Mouse (Mus musculus) spleen, postnatal 10 days (tissue): ENCODE measurements around the gene Tmod4.

Experiments
- DNase-seq, 2 experiments: peaks; one replicate each; pipeline ENCODE4 v3.0.0; 2021 to 2022; ENCODE audit warnings: low spot score in 2 of 2

Gene Tmod4

GRCm38 (mm10) chr3:95173256-95173949 lies 49.1 kb downstream of the Tmod4 start:
- peak; percentile 24 to 32 for DNase-seq

- DNase-seq: peak; percentile 84 to 91
Measured at GRCm38 (mm10) chr3:95174011-95174592, 49.8 kb downstream of the Tmod4 start.

- no peak for DNase-seq
Measured at GRCm38 (mm10) chr3:95176500-95176899, 52.2 kb downstream of the Tmod4 start.

- DNase-seq: no peak
Measured at GRCm38 (mm10) chr3:95177583-95177982, 53.3 kb downstream of the Tmod4 start.
